Mouse (Mus musculus): ENCODE measurements around the gene Riox2.

Gene Riox2

DNA sequence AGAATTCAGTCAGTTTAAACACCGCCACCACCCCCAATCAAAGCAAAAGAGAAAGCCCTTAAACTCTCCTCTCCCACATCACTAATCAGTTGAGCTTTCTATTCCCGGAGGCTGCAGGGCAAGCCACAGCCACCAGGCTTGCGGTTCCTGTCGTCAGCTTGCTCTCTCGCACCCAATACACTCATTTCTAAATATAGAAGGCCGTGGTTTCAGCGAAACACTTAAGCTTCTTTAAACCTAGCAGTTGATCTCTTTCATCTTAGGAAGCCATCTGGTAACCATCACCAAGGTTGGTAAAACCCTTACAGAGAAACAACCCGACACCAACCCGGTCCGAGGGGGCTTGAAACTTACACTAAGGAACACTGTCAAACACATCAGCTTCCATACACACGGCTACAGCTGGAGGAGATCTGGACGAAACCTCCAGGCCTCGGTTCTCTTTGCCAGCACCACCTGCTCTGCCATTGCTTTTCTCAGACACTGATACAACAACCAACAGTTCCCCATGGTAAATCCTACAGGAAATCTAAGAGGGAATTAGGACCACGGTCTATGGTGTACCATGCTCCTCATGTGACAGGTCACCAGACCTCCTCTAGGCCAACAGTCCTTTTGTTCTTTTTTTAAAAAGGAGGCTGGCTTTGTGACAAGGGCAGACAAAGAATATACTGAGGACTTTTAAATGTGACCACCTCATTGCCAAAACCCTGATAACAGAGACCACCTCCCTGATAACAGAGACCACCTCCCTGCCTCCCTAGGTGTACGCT lies 46.1 kb downstream of the Riox2 start:
- no peak for DNase-seq (ENCODE audit: low spot score in 2 of 2)

DNA sequence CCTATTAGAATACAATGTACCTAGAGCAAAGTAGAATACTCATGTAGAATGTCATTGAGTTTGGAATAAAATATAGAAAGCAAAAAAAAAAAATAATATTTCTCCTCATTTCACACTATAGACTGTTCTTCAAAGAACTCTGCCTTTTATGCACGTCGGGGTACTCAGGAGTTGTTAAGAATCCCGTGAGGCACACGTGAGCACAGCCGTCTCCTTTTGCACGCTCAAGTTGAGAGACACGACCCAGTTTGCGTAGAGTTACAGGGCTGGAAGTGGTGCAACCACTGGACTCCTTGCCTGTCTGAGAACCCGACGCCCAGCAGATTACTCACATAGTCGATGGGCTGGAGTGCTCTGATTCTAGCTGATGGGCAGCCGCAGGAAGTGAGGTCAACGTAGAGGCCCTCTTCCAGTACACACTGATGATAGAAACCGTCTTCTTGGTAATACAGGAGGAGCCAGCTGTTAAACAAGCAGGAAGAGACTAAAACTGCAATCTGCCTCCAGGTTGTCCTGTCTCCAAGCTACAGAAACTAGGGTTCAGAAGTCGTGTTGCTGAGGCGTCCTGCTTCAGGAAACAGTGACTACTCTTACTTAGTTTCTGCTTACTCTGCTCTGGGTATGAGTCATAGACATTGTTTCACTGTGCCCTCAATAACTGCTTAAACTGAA lies 50.3 kb downstream of the Riox2 start:
- no peak for DNase-seq (ENCODE audit: low spot score in 2 of 2)

DNA sequence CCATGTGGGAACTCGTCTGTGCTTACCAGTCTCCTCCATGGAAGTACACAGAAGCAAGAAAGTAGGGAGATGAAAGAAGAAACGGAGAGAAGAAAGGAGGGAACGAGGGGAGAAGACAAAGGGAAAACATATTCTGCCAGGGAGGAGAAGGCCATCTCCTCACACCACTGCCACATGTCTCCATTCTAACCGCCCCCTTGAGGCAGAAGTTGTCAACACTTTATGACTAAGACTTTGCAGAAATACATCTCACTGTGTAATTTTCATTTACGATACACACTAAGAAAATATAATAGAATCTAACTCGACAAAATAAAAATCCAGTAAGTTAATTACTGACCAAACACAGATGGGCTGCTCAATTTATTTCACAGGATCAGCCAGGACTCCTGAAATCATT lies 55.4 kb downstream of the Riox2 start:
- DNase-seq (ENCODE audit: low spot score in 2 of 2): no peak

DNA sequence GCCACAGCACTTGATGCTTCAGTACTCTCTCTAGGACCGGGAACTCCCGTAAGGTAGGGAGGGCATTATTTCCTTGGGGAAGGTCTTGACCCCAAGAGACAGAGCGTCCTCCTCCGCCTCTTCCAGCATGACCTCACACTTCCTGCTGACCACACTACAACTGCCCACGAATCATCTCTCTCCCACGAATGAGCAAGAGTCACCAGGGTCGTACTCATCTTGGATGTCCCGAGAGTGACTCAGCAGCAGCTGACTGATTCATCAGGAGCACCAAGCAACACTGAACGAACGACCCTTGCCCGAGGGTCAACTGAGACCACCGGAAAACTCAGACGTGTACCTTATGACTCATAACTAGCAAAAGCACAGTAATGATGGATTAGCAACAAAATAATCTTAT lies 58.0 kb downstream of the Riox2 start:
- DNase-seq (ENCODE audit: low spot score in 2 of 2): no peak

DNA sequence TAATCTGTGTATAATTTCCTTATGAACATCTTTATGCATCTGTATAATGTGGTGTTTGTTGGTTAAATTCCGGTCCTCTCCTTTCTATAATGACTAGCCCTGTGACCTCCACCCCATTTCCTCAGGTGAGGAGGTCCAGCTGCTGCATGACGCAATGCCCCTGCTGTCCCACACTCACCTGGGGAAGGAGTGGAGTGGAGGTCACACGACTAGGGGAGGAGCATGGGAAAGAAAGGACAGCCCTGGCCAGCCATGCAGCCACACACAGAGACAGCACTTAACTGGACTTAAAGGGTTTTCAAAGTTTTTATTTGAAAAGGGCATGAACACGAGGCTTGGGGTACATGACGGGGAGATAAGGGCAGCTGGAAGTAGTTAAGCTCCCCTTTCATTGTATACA lies 59.7 kb downstream of the Riox2 start:
- no peak for DNase-seq (ENCODE audit: low spot score in 2 of 2)

DNA sequence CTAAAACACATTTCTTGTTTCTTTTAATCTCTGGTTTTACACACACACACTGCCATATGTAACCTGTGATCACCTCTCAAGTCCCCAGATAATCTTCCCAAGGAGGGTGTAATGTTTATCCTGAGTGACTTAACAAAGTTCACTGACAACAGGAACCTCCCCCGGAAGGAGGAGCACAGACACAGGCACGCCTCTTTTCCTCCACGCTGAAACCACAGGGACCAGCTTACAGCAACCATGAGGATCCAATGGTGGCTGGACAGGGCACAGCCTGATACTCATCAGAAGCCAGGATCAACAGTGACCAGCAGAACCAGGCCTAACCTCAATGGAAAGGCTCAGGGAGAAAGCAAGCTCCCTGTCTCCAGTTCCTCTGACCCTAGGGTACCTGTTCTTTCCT lies 61.0 kb downstream of the Riox2 start:
- DNase-seq (ENCODE audit: low spot score in 2 of 2): no peak

DNA sequence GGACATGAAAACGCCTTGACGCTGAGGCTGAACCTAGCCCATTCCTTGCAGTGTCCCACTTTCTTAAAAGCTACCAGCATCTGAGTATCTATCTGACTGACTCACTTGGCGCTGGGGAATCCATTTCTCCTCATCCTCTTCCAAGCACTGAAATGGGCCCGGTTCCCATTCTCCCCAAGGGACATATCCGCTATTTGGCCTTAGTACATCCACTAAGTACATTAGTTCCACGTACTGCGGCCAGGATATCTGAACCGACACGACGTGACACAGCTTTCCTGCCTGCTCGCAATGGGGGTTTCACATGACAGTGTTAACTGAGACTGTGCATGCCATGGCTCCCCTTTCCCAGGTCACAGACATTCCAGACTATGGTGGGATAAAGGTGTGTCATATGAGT lies 62.8 kb downstream of the Riox2 start:
- no peak for DNase-seq (ENCODE audit: low spot score in 2 of 2)

DNA sequence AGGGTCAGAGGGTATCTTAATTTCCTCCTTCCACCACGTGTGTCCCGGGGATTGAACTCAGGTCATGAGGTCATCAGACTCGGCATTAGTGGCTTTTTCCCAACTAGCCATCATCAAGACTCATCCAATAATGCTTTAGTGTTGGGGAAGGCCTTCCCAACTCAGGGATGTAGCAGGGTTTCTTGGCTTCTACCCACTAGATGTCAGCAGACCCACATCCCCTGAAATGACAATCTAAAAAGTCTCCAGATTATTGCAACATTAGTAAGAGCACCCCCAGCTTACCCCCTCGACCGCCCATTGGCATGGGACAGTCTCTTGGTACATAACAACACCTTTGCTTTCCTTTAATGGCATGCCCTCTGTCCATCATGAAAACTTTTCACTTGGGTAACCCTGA lies 64.1 kb downstream of the Riox2 start:
- DNase-seq (ENCODE audit: low spot score in 2 of 2): no peak

DNA sequence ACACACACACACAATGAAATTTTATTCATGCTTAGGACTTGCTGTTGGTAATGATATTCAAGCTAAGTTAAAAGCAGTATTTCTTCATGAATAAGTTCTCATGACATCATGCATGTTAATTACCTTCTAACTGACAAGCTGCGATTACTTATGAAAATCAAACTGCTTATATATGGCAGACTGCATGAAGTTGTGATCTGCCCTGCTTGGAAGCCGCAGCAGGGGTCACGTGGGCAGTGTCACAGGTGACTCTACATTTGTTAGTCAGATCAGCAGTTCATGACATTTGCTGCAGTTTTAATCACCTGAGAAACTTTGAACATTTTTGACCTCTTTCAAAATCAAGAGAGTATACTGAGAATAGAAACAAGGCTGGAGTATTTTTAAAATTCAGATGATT lies 69.4 kb downstream of the Riox2 start:
- no peak for DNase-seq (ENCODE audit: low spot score in 2 of 2)

DNA sequence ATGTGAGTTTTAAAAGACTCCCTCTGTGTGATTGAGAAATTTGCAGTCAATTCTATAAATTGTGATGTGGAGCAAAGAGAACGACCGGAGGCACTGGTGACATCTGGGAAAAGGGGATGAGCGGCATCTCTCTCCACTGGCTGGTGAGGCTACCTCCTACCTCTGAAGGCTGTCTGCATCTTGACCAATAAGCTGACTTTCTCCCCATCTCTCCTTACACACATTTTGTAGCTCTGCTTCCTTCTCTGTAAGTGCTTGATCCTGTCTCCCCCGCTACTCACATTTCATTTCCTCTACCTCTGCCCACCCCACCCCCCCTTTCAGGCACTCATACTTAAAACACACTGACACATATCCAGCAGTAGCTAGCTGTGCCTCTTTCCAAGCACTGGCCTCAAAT lies 69.8 kb downstream of the Riox2 start:
- DNase-seq (ENCODE audit: low spot score in 2 of 2): no peak
